Mouse (Mus musculus) MEL-GATA-1-ER (cell line): ENCODE data around the gene Sacm1l.

Experiments used
- DNase-seq: peaks from one replicate; pipeline ENCODE4 v3.0.0-alpha.2; 2012; ENCODE audit warnings: low read depth; ENCODE audit errors: extremely low read depth

The Sacm1l gene

GRCm38 (mm10) chr9:123577360-123578192 is 48.0 kb downstream of the Sacm1l start:
- no peak for DNase-seq

GRCm38 (mm10) chr9:123589240-123589910 is 59.8 kb downstream of the Sacm1l start:
- no peak for DNase-seq

GRCm38 (mm10) chr9:123595194-123595593 is 65.6 kb downstream of the Sacm1l start:
- no peak for DNase-seq

- peak; percentile 52 for DNase-seq
These were observed 67.4 kb downstream of the Sacm1l start for GRCm38 (mm10) chr9:123596910-123597309.

- DNase-seq = peak; percentile 82
These were observed 67.8 kb downstream of the Sacm1l start for GRCm38 (mm10) chr9:123597376-123597775.

GRCm38 (mm10) chr9:123601529-123601928 is 72.0 kb downstream of the Sacm1l start:
- DNase-seq = no peak

GRCm38 (mm10) chr9:123620311-123621098 is 90.9 kb downstream of the Sacm1l start:
- no peak for DNase-seq

- no peak for DNase-seq
These were observed 95.2 kb downstream of the Sacm1l start for GRCm38 (mm10) chr9:123624741-123625140.

- no peak for DNase-seq
These were observed 96.3 kb downstream of the Sacm1l start for GRCm38 (mm10) chr9:123625821-123626220.

GRCm38 (mm10) chr9:123631666-123632065 is 102.1 kb downstream of the Sacm1l start:
- no peak for DNase-seq

GRCm38 (mm10) chr9:123632281-123632680 is 102.7 kb downstream of the Sacm1l start, which contains the start of gene Slc6a20b:
Slc6a20b (minus strand) TSS chr9:123632565.
- DNase-seq = no peak

- DNase-seq = no peak
These were observed 103.4 kb downstream of the Sacm1l start for GRCm38 (mm10) chr9:123632993-123633392.

GRCm38 (mm10) chr9:123636771-123637170 is 107.2 kb downstream of the Sacm1l start:
- no peak for DNase-seq

GRCm38 (mm10) chr9:123638231-123638630 is 108.7 kb downstream of the Sacm1l start:
- DNase-seq = no peak

- peak; percentile 48 for DNase-seq
These were observed 109.1 kb downstream of the Sacm1l start for GRCm38 (mm10) chr9:123638668-123639089.

GRCm38 (mm10) chr9:123640106-123640505 is 110.5 kb downstream of the Sacm1l start:
- no peak for DNase-seq
